Mouse (Mus musculus): ENCODE results near the gene Olfr476.

- TF ChIP-seq POLR2A (IDR thresholded peaks at IDR 0.05; ENCODE audit: insufficient read depth, low read depth, low read length) (no peak), CTCF (IDR thresholded peaks at IDR 0.05; ENCODE audit: insufficient read depth, low read depth, low read length) (no peak)
These were observed 10.3 kb upstream of the Olfr476 start, which contains the start of gene Olfr474 for GRCm38 (mm10) chr7:107954343-107954742.
